Mouse (Mus musculus) lung, postnatal 0 days (tissue): ENCODE data around the gene Pan3. TPM values are rescaled to one million over a fixed set of nuclear protein-coding genes. Genes with fewer than 3 reads are reported as not detected.

Experiments used
- ATAC-seq: fragments of 200-750 bp; cut with Nextera tagmentation; 2 replicates; pipeline ENCODE4 v1.8.0; 2017; ENCODE audit warnings: moderate library complexity
- DNase-seq: peaks from one replicate; pipeline ENCODE4 v3.0.0-alpha.2; 2016; ENCODE audit warnings: low spot score
- H3K27ac ChIP-seq: fragments of 300-500 bp; sonication (generic); 2 replicates; pipeline ENCODE4 v1.5.1; 2014; ENCODE audit warnings: antibody characterized with exemption, mild to moderate bottlenecking, low read length, mixed read lengths
- H3K27me3 ChIP-seq: fragments of 300-500 bp; sonication (generic); replicated peaks from 2 replicates; pipeline ENCODE4 v1.6.1; 2014; ENCODE audit warnings: low read length, mixed read lengths; ENCODE audit not compliant: insufficient read depth
- H3K36me3 ChIP-seq: fragments of 300-500 bp; sonication (generic); 2 replicates; pipeline ENCODE4 v1.6.1; 2014; ENCODE audit warnings: low read length, mixed read lengths; ENCODE audit not compliant: insufficient read depth
- H3K4me1 ChIP-seq: fragments of 300-500 bp; sonication (generic); 2 replicates; pipeline ENCODE4 v1.6.1; 2014; ENCODE audit warnings: antibody characterized with exemption, low read depth, low read length, mixed read lengths; ENCODE audit not compliant: insufficient read depth
- H3K4me2 ChIP-seq: fragments of 300-500 bp; sonication (generic); replicated peaks from 2 replicates; pipeline ENCODE4 v1.6.1; 2014; ENCODE audit warnings: low read depth, mild to moderate bottlenecking, low read length, moderate library complexity, mixed read lengths
- H3K4me3 ChIP-seq: fragments of 300-500 bp; sonication (generic); 2 replicates; pipeline ENCODE4 v1.5.1; 2014; ENCODE audit warnings: low read depth, low read length
- H3K9ac ChIP-seq: fragments of 300-500 bp; sonication (generic); replicated peaks from 2 replicates; pipeline ENCODE4 v1.6.1; 2014; ENCODE audit warnings: low read depth, mild to moderate bottlenecking
- H3K9me3 ChIP-seq: fragments of 300-500 bp; sonication (generic); 2 replicates; pipeline ENCODE4 v1.6.1; 2016; ENCODE audit warnings: low read length, mixed read lengths
- CTCF ChIP-seq: IDR thresholded peaks from 2 replicates; pipeline ENCODE4 v1.5.1; 2016; ENCODE audit warnings: antibody characterized with exemption, mild to moderate bottlenecking
- EP300 ChIP-seq: IDR thresholded peaks from 2 replicates; pipeline ENCODE4 v1.6.1; 2016; ENCODE audit warnings: antibody characterized with exemption, mild to moderate bottlenecking, control low read depth
- WGBS: fragments of 180-500 bp; shearing (Covaris S2); extraction: QIAGEN DNeasy Blood & Tissue Kit; methylation state at CpG from one replicate; pipeline ENCODE4 v1.1.7; 2014; 5-methylcytosine and 5-hydroxymethylcytosine counted together
- polyA plus RNA-seq: library from polyadenylated mRNA; unstranded; fragments of >200 nt; fragmentation: Nextera tagmentation; extraction: Ambion mirVana; gene quantifications from 2 replicates; pipeline ENCODE4 v1.2.1, GENCODE M21; 2015

Gene Pan3
- polyA plus RNA-seq, 1 experiment from 2014 or later, result 77.8 TPM

DNA sequence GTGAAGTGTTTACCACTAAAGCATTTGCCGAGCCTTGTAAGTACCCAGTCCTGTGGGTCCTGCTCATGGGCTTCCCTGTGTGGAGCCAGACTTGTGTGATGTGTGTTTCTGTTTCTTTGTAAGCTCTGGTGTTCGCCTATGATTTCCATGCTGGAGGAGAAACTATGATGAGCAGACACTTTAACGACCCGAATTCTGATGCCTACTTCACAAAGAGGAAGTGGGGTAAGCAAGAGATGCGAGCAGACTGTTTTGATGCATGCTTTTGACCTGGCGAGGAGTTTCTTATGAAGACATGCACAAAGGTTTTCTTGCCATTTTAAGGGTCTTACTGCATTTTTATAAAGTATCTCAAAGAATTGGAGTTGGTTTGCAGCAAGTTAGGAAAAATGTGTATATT, 97.0 kb downstream of the Pan3 start:
- no peak for TF ChIP-seq EP300
- TF ChIP-seq CTCF, result no peak
- DNase-seq, result no peak
- H3K36me3 ChIP-seq, result peaks cover 19% of the 10 kb centered on the region

DNA sequence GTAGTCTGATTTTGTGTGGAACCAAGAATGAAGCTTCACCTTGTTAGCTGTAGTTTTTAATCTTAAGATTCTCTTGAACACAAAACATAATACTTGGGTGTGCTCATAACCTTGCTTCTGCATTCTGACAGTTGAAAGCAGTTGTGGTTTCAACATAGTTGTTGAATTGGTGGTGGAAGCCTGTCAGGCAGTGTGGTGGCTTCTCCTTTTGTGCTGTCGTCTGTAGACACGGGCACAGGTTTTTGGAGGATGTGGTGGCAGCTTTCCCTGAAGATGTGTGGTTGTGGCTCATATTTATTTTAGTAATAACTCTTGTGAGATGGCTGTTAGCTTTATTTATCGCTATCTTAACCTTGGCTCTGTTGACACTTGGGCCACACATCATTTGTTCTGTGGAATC, 97.8 kb downstream of the Pan3 start:
- no peak overlapping the region for H3K4me2 ChIP-seq
- no peaks in the 10 kb centered on the region for H3K27me3 ChIP-seq
- H3K4me1 ChIP-seq, result no peaks in the 10 kb centered on the region
- no peak overlapping the region for H3K9ac ChIP-seq
- ATAC-seq (no peak), DNase-seq (peak; percentile 14)
- no peak overlapping the region for H3K4me3 ChIP-seq
- H3K9me3 ChIP-seq, result no peaks in the 10 kb centered on the region
- TF ChIP-seq EP300 (no peak), CTCF (no peak)
- 84% methylated on average over 3 of the region's 3 CpGs for WGBS
- H3K27ac ChIP-seq, result no peak overlapping the region
- peaks cover 19% of the 10 kb centered on the region for H3K36me3 ChIP-seq

More for the DNA sequence above, 97.0 kb downstream of the Pan3 start:
- Histone ChIP-seq H3K9me3 (no peaks in the 10 kb centered on the region), H3K4me1 (no peaks in the 10 kb centered on the region), H3K27me3 (no peaks in the 10 kb centered on the region), H3K27ac (no peak overlapping the region), H3K4me3 (no peak overlapping the region), H3K4me2 (no peak overlapping the region), H3K9ac (no peak overlapping the region)
- WGBS, result 77% methylated on average over 6 of the region's 6 CpGs
- ATAC-seq, result no peak

GRCm38 (mm10) chr5:147532031-147532430, 102.1 kb downstream of the Pan3 start:
- no peaks in the 10 kb centered on the region for H3K27me3 ChIP-seq
- H3K4me2 ChIP-seq, result no peak overlapping the region
- H3K9me3 ChIP-seq, result no peaks in the 10 kb centered on the region
- no peak for DNase-seq
- H3K4me3 ChIP-seq, result no peak overlapping the region
- no peak overlapping the region for H3K27ac ChIP-seq
- peaks cover 18% of the 10 kb centered on the region for H3K36me3 ChIP-seq
- no peaks in the 10 kb centered on the region for H3K4me1 ChIP-seq
- no peak for ATAC-seq
- H3K9ac ChIP-seq, result no peak overlapping the region
- TF ChIP-seq CTCF (no peak), EP300 (no peak)
- 84% methylated on average over 6 of the region's 6 CpGs for WGBS

DNA sequence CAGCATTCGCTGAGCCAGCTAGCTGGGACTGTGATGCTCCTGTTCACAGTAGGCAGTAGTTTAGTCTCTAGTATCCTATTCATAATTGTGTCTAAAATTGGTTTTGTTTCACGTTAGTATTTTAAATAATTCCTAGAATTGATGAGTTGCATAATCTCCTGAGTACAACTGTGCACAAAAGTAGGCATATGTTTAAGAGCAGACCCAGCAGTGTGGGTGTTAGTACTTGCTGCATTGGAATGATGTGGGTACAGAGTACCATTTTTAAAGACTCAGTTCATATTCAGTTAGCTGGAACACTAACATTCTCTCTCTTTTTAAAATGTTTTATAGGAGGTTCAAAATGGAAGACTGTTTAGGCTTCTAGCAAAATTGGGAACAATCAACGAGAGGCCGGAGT, 109.4 kb downstream of the Pan3 start:
- no peak overlapping the region for H3K9ac ChIP-seq
- no peaks in the 10 kb centered on the region for H3K9me3 ChIP-seq
- H3K36me3 ChIP-seq, result peaks cover 37% of the 10 kb centered on the region; the same call in 1 of the 2 replicates
- no peaks in the 10 kb centered on the region for H3K4me1 ChIP-seq
- DNase-seq (no peak), ATAC-seq (no peak)
- no peak overlapping the region for H3K4me2 ChIP-seq
- H3K4me3 ChIP-seq, result no peak overlapping the region
- H3K27me3 ChIP-seq, result no peaks in the 10 kb centered on the region
- no peak for TF ChIP-seq CTCF
- 92% methylated on average over 4 of the region's 4 CpGs for WGBS
- H3K27ac ChIP-seq, result no peak overlapping the region

DNA sequence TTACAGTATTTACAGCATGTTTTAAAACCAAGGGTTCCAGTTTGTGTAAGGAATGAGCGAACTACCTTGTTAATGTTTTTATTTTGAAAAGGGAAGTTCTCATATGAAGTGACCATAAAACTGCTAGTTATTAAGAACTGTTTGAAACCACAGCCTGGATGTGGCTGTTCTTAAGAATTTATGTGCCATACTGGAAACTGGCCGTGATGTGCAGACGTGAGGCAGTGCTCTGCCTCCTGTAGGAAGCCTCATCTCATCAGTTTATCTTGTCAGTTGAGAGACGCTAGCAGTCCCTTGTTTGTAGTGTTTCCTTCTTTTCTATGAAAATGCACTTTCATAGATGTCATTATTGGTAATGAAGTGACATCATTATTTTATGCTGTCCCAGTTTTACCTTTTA, 109.9 kb downstream of the Pan3 start:
- Histone ChIP-seq H3K36me3 (peaks cover 37% of the 10 kb centered on the region; the same call in 1 of the 2 replicates), H3K9me3 (no peaks in the 10 kb centered on the region), H3K4me2 (no peak overlapping the region), H3K9ac (no peak overlapping the region), H3K4me1 (no peaks in the 10 kb centered on the region), H3K4me3 (no peak overlapping the region), H3K27me3 (no peaks in the 10 kb centered on the region), H3K27ac (no peak overlapping the region)
- no peak for ATAC-seq
- WGBS, result 88% methylated on average over 4 of the region's 4 CpGs
- DNase-seq, result no peak
- TF ChIP-seq EP300 (no peak), CTCF (no peak)

DNA sequence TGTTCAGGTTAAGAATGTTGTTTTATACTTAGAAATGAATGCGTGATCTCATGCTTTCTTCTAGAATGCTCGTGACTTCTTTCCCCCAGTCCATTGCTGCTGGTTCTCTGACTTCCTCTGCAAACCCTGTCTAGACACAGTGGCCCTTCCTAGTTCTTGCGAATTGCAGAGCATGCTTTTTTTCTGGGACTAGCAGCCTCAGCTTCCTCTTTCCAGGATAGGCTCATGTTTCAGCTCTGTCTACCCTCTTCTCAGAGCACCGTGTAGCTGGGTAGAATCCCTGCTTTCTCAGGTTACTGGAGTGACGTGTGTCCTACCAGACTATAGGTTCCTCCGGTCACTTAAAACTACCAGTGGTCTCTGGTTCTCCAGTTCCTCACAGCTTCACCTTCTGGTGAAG, 112.3 kb downstream of the Pan3 start:
- H3K27me3 ChIP-seq, result no peaks in the 10 kb centered on the region
- no peaks in the 10 kb centered on the region for H3K9me3 ChIP-seq
- H3K4me1 ChIP-seq, result no peaks in the 10 kb centered on the region
- 77% methylated on average over 6 of the region's 6 CpGs for WGBS
- no peak for TF ChIP-seq CTCF
- TF ChIP-seq EP300, result no peak
- DNase-seq (peak; percentile 28), ATAC-seq (no peak)
- peaks cover 34% of the 10 kb centered on the region; the same call in 1 of the 2 replicates for H3K36me3 ChIP-seq
- H3K4me2 ChIP-seq, result no peak overlapping the region
- H3K9ac ChIP-seq, result no peak overlapping the region
- no peak overlapping the region for H3K27ac ChIP-seq
- H3K4me3 ChIP-seq, result no peak overlapping the region

- Histone ChIP-seq H3K9me3 (no peaks in the 10 kb centered on the region), H3K27ac (no peak overlapping the region), H3K9ac (no peak overlapping the region), H3K27me3 (no peaks in the 10 kb centered on the region), H3K4me1 (no peaks in the 10 kb centered on the region), H3K36me3 (peaks cover 29% of the 10 kb centered on the region; the same call in 1 of the 2 replicates), H3K4me3 (no peak overlapping the region), H3K4me2 (no peak overlapping the region)
- peak; percentile 73 for TF ChIP-seq CTCF
- no peak for TF ChIP-seq EP300
- peak; percentile 71 for DNase-seq
- peak; percentile 87 for ATAC-seq
- 51% methylated on average over 11 of the region's 11 CpGs for WGBS
These were observed 115.8 kb downstream of the Pan3 start for GRCm38 (mm10) chr5:147545731-147546241.
